7 mouse cellular contexts compared by ENCODE assay signal in genomic region chr19:25635622-25636244, GRCm38 (mm10). TPM values are rescaled to one million over a fixed set of nuclear protein-coding genes. Genes with fewer than 3 reads are reported as not detected.
DNase-seq lines count a peak whose midpoint lies in the region; ATAC-seq lines count a peak whose summit lies in the region.

No protein-coding gene starts in this region.

- no peaks in the 10 kb centered on the region for H3K4me1 ChIP-seq in hindbrain, embryonic 14.5 days (replicated peaks; ENCODE audit: control insufficient read depth, insufficient read depth, low read length)

- no peaks in the 10 kb centered on the region for H3K9me3 ChIP-seq in hindbrain, embryonic 14.5 days (ENCODE audit: control insufficient read depth, low read length)

- H3K27me3 ChIP-seq in hindbrain, embryonic 14.5 days (ENCODE audit: control insufficient read depth, insufficient read depth, low read length), result no peaks in the 10 kb centered on the region

- peak; percentile 82 for ATAC-seq in hindbrain, embryonic 14.5 days (ENCODE audit: low FRiP score)

- peak overlapping the region; percentile 50 for H3K4me2 ChIP-seq in hindbrain, embryonic 14.5 days (replicated peaks)

- DNase-seq in adrenal gland, adult (ENCODE audit: inconsistent age in 2 of 2, low spot score in 1 of 2), result peak; percentile 54 to 87
- peak; percentile 80 to 81 for DNase-seq in cerebellum, postnatal 10 days
- DNase-seq in frontal cortex, postnatal 25 days (ENCODE audit: low spot score in 2 of 2), result peak; percentile 37 to 53
- DNase-seq in hindbrain, embryonic 14.5 days (ENCODE audit: low spot score), result peak; percentile 93
- peak; percentile 65 to 74 for DNase-seq in layer of hippocampus, postnatal 14 days (ENCODE audit: low spot score in 2 of 2)
- peak; percentile 73 for DNase-seq in lung, postnatal 10 days
- DNase-seq in right cerebral cortex, adult 2 months (ENCODE audit: low spot score in 2 of 2), result peak; percentile 64 to 73

- H3K27ac ChIP-seq in hindbrain, embryonic 14.5 days, result no peak overlapping the region

- peak overlapping the region; percentile 51 for H3K9ac ChIP-seq in hindbrain, embryonic 14.5 days

- no peaks in the 10 kb centered on the region for H3K36me3 ChIP-seq in hindbrain, embryonic 14.5 days (replicated peaks; ENCODE audit: control insufficient read depth, insufficient read depth)

- 14% methylated on average over 22 of the region's 22 CpGs for WGBS in hindbrain, embryonic 14.5 days

- H3K4me3 ChIP-seq in hindbrain, embryonic 14.5 days (replicated peaks; ENCODE audit: low read length), result peak overlapping the region; percentile 24

RNA-seq across cellular contexts. Expression of gene Dmrt3, which starts 25.6 kb away (rescaled TPM):
- polyA plus RNA-seq in hindbrain, embryonic 14.5 days (2014; fragmentation: Nextera tagmentation; extraction: Ambion mirVana), result 0.80 and 0.86 TPM in 2 replicates
- 1 to 10 TPM in 1 of 2 experiments, under 1 TPM in 1; 0.83 to 1.7 TPM for total RNA-seq in layer of hippocampus, postnatal 14 days (2021)

RNA-seq across cellular contexts. Expression of gene Dmrt2, which starts 36.5 kb away (rescaled TPM):
- not detected in 2 replicates for polyA plus RNA-seq in hindbrain, embryonic 14.5 days (2014; fragmentation: Nextera tagmentation; extraction: Ambion mirVana)
- total RNA-seq in layer of hippocampus, postnatal 14 days (2021), result under 1 TPM; 0.48 to 0.62 TPM
